Mouse (Mus musculus) limb, embryonic 12.5 days (tissue): Measurements from ENCODE around the gene Cmtm8. TPM values are rescaled to one million over a fixed set of nuclear protein-coding genes. Genes with fewer than 3 reads are reported as not detected.

Source experiments
- ATAC-seq: fragments of 200-750 bp; cut with Nextera tagmentation; 2 replicates; pipeline ENCODE4 v1.8.0; 2017; ENCODE audit warnings: low read depth, moderate TSS enrichment; ENCODE audit not compliant: insufficient number of reproducible peaks, insufficient read depth, low FRiP score, low TSS enrichment
- H3K27ac ChIP-seq: fragments of 300-500 bp; sonication (generic); 2 replicates; pipeline ENCODE4 v1.5.1; 2016; ENCODE audit warnings: mild to moderate bottlenecking, moderate library complexity
- H3K27me3 ChIP-seq: fragments of 300-500 bp; sonication (generic); 2 replicates; pipeline ENCODE4 v1.6.1; 2016; ENCODE audit warnings: mild to moderate bottlenecking, moderate library complexity
- H3K36me3 ChIP-seq: fragments of 300-500 bp; sonication (generic); 2 replicates; pipeline ENCODE4 v1.6.1; 2016; ENCODE audit warnings: mild to moderate bottlenecking, moderate library complexity
- H3K4me1 ChIP-seq: fragments of 300-500 bp; sonication (generic); replicated peaks from 2 replicates; pipeline ENCODE4 v1.6.1; 2016
- H3K4me2 ChIP-seq: fragments of 300-500 bp; sonication (generic); 2 replicates; pipeline ENCODE4 v1.6.1; 2016; ENCODE audit warnings: mild to moderate bottlenecking, moderate library complexity
- H3K4me3 ChIP-seq: fragments of 300-500 bp; sonication (generic); replicated peaks from 2 replicates; pipeline ENCODE4 v1.5.1; 2016; ENCODE audit warnings: mild to moderate bottlenecking
- H3K9ac ChIP-seq: fragments of 300-500 bp; sonication (generic); replicated peaks from 2 replicates; pipeline ENCODE4 v1.6.1; 2016; ENCODE audit warnings: mild to moderate bottlenecking, moderate library complexity
- H3K9me3 ChIP-seq: fragments of 300-500 bp; sonication (generic); 2 replicates; pipeline ENCODE4 v1.6.1; 2016; ENCODE audit warnings: mild to moderate bottlenecking, moderate library complexity
- WGBS: fragments of 180-500 bp; shearing (Covaris S2); methylation state at CpG from one replicate; pipeline ENCODE4 v1.1.7; 2016; 5-methylcytosine and 5-hydroxymethylcytosine counted together
- polyA plus RNA-seq: library from polyadenylated mRNA; unstranded; fragments of >200 nt; fragmentation: Nextera tagmentation; extraction: Ambion mirVana; gene quantifications from 2 replicates; pipeline ENCODE4 v1.2.1, GENCODE M21; 2016

Gene Cmtm8
- polyA plus RNA-seq, 1 experiment from 2014 or later = 20.1 TPM

DNA sequence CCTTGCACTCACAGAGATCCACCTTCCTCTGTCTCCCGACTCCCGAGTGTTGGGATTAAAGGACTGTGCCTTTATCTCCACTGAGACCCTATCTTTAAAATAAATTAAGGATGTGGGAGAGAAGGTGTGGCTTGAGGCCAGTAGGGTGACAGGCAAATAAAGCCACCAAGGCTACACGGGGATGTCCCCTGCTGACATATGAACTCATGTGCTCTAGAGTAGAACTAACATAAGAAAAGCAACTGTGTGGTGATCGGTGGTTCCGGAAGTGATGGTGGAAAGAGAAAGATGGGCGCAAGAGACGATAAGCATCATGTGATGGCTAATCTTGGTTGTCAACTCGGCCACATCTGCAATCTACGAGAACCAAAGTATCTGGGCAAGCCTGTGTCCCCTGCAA, 91.6 kb downstream of the Cmtm8 start:
- WGBS = 75% methylated on average over 9 of the region's 9 CpGs
- Histone ChIP-seq H3K27me3 (no peaks in the 10 kb centered on the region), H3K9me3 (no peaks in the 10 kb centered on the region), H3K36me3 (peaks cover 60% of the 10 kb centered on the region), H3K4me2 (peak overlapping the region; percentile 84), H3K27ac (no peak overlapping the region), H3K4me1 (peaks cover 8% of the 10 kb centered on the region), H3K9ac (no peak overlapping the region), H3K4me3 (no peak overlapping the region)
- no peak for ATAC-seq

DNA sequence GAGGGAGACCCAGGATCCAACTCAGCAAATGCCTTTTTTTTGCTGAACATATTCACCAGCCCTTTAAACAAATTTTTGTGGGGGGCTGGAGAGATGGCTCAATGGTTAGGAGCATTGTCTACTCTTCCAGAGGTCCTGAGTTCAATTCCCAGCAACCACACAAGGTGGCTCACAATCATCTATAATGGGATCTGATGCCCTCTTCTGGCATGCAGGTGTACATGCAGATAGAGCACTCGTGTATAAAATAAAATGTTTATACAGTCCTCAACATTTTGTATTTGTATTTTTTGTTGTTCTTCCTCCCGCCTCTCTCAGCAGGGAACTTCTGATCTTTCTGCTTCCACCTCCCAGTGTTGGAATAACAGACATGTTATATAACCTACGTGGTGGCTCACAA, 92.4 kb downstream of the Cmtm8 start:
- Histone ChIP-seq H3K4me3 (no peak overlapping the region), H3K4me2 (no peak overlapping the region), H3K27ac (no peak overlapping the region), H3K36me3 (peaks cover 60% of the 10 kb centered on the region), H3K9ac (no peak overlapping the region), H3K9me3 (no peaks in the 10 kb centered on the region), H3K4me1 (peaks cover 8% of the 10 kb centered on the region), H3K27me3 (no peaks in the 10 kb centered on the region)
- 83% methylated on average over 3 of the region's 3 CpGs for WGBS
- no peak for ATAC-seq

DNA sequence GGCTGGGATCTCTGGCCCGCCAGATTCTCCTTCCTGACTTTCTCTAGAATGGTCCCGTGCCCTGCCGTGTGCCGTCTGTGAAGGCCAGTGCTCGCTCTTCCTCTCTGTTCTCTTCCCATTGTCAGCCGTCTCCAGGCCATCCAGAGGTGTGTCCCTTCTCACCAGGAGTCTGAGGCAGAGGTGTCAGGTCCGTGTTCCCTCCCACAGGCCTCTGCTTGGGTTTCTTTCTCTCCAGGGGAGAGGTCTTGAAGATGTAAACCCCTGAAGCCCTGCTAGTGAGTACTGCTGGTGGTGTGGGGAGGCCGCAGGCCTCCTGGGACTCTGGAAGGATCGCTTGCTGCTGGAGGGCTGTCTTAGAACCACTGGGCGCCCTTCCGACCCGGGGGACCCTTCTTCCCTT, 96.5 kb downstream of the Cmtm8 start:
- no peak overlapping the region for H3K9ac ChIP-seq
- ATAC-seq = no peak
- WGBS = 80% methylated on average over 12 of the region's 12 CpGs
- no peak overlapping the region for H3K27ac ChIP-seq
- no peak overlapping the region for H3K4me3 ChIP-seq
- H3K36me3 ChIP-seq = peaks cover 66% of the 10 kb centered on the region
- peaks cover 1% of the 10 kb centered on the region; the same call in 1 of the 2 replicates for H3K4me1 ChIP-seq
- no peaks in the 10 kb centered on the region for H3K27me3 ChIP-seq
- H3K9me3 ChIP-seq = no peaks in the 10 kb centered on the region
- H3K4me2 ChIP-seq = no peak overlapping the region

DNA sequence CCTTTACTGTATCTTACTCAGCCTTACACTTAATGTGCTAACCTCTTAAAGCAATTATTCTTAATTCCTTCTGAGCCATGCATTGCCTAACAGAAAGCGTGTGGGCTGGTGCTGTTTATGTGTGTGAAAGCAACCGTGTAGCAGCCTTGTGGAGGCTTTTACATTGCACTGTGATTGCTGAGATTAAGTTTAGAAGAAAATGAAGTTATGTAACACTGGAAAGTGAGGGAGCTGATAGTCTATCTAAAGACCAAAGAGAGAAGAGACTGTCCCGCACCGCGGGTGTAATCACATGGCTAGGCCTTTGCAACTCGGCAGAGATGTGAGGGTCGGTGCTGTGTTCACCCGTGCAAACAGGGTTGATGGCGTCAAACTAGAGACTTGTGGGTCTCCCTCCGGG, 96.9 kb downstream of the Cmtm8 start:
- Histone ChIP-seq H3K4me1 (no peaks in the 10 kb centered on the region; the same call in 1 of the 2 replicates), H3K27me3 (no peaks in the 10 kb centered on the region), H3K4me2 (no peak overlapping the region), H3K9me3 (no peaks in the 10 kb centered on the region), H3K36me3 (peaks cover 70% of the 10 kb centered on the region), H3K9ac (no peak overlapping the region), H3K4me3 (no peak overlapping the region), H3K27ac (no peak overlapping the region)
- ATAC-seq = no peak
- WGBS = 81% methylated on average over 10 of the region's 10 CpGs

DNA sequence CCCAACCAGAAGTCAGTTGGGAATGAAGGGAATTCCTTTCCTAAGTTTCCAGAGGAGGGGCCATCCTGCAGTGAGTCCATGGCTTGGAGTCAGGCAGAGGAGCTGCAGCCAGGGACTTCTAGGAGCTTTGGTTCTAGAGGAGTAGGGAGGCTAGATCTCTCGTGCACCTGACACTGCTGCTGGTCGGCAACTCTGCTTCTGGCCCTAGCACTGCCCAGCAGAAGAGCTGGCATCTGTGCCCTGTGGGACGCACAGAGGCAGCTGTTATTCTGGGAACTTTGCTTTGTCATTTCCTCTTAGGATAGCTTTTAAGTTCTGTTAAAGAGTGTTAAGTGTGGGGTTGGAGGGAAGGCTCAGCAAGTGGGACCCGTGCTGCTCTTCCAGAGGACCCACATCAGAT, 98.3 kb downstream of the Cmtm8 start:
- H3K9me3 ChIP-seq = no peaks in the 10 kb centered on the region
- H3K4me3 ChIP-seq = no peak overlapping the region
- no peak overlapping the region for H3K4me2 ChIP-seq
- WGBS = 81% methylated on average over 4 of the region's 4 CpGs
- H3K36me3 ChIP-seq = peaks cover 72% of the 10 kb centered on the region
- H3K27me3 ChIP-seq = no peaks in the 10 kb centered on the region
- H3K9ac ChIP-seq = no peak overlapping the region
- ATAC-seq = no peak
- no peaks in the 10 kb centered on the region; the same call in 1 of the 2 replicates for H3K4me1 ChIP-seq
- H3K27ac ChIP-seq = no peak overlapping the region

DNA sequence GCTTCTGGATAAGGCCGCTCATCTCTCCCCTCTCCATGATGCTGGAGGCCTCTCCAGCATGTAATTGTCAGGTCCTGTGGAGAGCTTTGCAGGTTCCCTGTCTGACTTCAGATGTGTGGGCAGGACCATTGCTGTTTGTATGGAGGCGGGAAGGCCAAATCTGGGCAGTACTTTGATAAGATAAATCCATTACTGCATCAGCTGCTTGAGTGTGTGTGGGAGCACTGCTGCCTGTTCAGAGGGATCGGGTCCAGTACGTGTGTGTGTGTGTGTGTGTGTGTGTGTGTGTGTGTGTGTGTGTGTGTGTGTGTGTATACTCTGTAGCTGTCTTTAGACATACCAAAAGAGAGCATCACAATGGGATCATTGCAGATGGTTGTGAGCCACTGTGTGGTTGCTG, 98.8 kb downstream of the Cmtm8 start:
- peaks cover 72% of the 10 kb centered on the region for H3K36me3 ChIP-seq
- H3K27ac ChIP-seq = no peak overlapping the region
- no peaks in the 10 kb centered on the region for H3K9me3 ChIP-seq
- ATAC-seq = no peak
- no peak overlapping the region for H3K9ac ChIP-seq
- H3K27me3 ChIP-seq = no peaks in the 10 kb centered on the region
- no peaks in the 10 kb centered on the region; the same call in 1 of the 2 replicates for H3K4me1 ChIP-seq
- 87% methylated on average over 4 of the region's 4 CpGs for WGBS
- H3K4me2 ChIP-seq = no peak overlapping the region
- no peak overlapping the region for H3K4me3 ChIP-seq

DNA sequence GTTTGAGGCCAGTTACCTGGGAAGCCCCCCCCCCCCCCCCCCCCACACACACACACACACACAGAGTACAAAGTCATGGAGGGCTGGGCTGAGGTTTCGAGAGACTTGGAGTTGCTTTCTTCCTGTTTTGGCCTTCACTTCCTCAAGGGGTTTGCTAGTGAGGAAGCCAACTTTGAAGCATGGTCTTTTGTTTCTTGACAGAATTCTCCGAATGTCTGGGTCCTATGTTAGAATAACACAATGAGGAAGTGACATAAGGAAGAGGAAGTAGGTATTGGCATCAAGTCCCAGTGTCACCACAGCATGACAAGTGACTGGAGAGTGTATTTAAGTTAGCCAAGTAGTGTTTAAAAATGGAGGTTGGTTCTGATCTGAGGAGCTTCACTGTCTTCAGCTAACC, 101.2 kb downstream of the Cmtm8 start:
- peaks cover 68% of the 10 kb centered on the region for H3K36me3 ChIP-seq
- no peaks in the 10 kb centered on the region for H3K27me3 ChIP-seq
- H3K4me2 ChIP-seq = no peak overlapping the region
- no peaks in the 10 kb centered on the region; the same call in 1 of the 2 replicates for H3K4me1 ChIP-seq
- 85% methylated on average over 2 of the region's 2 CpGs for WGBS
- H3K27ac ChIP-seq = no peak overlapping the region
- no peaks in the 10 kb centered on the region for H3K9me3 ChIP-seq
- no peak for ATAC-seq
- no peak overlapping the region for H3K4me3 ChIP-seq
- no peak overlapping the region for H3K9ac ChIP-seq

DNA sequence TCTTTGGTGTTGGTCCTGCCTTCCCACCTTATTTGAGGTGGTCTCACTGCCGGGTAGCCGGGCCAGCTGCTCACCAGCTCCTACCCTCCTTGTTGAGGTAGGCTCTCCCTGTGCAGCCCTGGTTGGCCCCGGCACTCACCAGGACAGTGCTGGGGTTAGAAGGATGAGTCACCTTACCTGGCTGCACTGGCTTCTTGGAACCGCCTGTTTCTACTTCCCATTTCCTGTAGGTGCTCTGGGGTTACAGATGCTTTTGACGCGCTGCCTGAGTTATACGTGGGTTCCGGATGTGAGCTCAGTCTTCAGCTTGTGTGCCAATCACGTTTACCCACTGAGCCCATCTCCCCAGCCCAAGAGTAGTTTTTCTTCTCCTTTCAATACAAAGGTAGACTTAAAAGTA, 103.6 kb downstream of the Cmtm8 start:
- Histone ChIP-seq H3K9ac (no peak overlapping the region), H3K9me3 (no peaks in the 10 kb centered on the region), H3K4me1 (no peaks in the 10 kb centered on the region; the same call in 1 of the 2 replicates), H3K27ac (no peak overlapping the region), H3K27me3 (no peaks in the 10 kb centered on the region), H3K4me3 (no peak overlapping the region), H3K36me3 (peaks cover 53% of the 10 kb centered on the region; the same call in 1 of the 2 replicates), H3K4me2 (no peak overlapping the region)
- WGBS = 89% methylated on average over 9 of the region's 9 CpGs
- no peak for ATAC-seq

Other genes starting within 250 kb of the Cmtm8 start
- gene Cnot10, start 204.0 kb downstream of the Cmtm8 start, polyA plus RNA-seq = 81.9 and 82.2 TPM in 2 replicates
- gene Dync1li1, start 155.4 kb downstream of the Cmtm8 start, polyA plus RNA-seq = 69.0 and 77.4 TPM in 2 replicates
- 24.9 and 26.1 TPM in 2 replicates for gene Cmtm6, start 113.0 kb downstream of the Cmtm8 start, polyA plus RNA-seq
- 78.6 and 80.9 TPM in 2 replicates for gene Cmtm7, start 62.3 kb downstream of the Cmtm8 start, polyA plus RNA-seq
- 8.6 and 10.0 TPM in 2 replicates for gene Gpd1l, start 89.8 kb upstream of the Cmtm8 start, polyA plus RNA-seq
- gene Osbpl10, start 134.4 kb upstream of the Cmtm8 start, polyA plus RNA-seq = 3.2 and 3.6 TPM in 2 replicates
- gene Rps27rt, start 138.6 kb upstream of the Cmtm8 start, polyA plus RNA-seq = 521 and 524 TPM in 2 replicates